Mouse (Mus musculus) lung, postnatal 4 days (tissue): ENCODE data around the gene Per2.
"Not testable (repeated sequence)": the region's sequence is repeated elsewhere in the genome, so short reads cannot be mapped to it uniquely, and the experiment has no call there.

Experiments used
- DNase-seq, 2 experiments: peaks; one replicate each; pipeline ENCODE4 v3.0.0; 2021

Gene Per2

DNA sequence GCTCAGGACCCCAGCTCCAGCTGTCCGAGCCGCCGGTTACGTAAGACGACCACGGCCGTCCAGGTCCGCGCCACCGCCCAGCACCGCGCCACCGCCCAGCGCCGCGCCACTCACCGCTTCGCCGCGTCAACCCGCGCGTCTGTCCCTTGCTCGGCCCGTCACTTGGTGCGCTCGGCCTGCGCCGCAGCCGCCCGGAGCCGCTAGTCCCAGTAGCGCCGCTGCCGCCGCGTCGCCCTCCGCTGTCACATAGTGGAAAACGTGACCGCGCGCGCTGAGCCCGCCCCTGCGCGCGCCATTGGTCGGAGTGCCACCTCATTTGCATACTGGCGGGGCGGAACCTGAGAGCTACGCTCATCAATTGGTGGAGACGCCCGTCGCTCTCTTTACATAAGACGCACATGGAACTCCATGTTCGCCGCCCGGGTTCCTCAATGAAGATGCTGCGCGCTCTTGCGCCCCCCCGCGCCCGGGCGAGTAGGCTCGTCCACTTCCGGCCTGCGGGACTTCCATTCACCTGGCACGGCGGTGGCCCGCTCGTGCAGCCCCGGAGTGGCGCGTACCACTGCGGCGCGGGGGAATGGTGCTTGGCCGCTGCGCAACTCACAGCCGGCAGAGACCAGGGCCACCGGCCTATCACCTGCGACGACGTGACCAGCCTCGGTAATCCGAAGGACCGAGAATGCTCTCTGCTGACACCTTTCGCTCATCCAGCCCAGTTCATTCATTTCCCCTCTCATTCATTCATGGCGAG is at the start of gene Per2:
TSS of gene Per2 (minus strand) at position 266 of the 751 bp plus-strand sequence.
- peak; percentile 99 for DNase-seq

DNA sequence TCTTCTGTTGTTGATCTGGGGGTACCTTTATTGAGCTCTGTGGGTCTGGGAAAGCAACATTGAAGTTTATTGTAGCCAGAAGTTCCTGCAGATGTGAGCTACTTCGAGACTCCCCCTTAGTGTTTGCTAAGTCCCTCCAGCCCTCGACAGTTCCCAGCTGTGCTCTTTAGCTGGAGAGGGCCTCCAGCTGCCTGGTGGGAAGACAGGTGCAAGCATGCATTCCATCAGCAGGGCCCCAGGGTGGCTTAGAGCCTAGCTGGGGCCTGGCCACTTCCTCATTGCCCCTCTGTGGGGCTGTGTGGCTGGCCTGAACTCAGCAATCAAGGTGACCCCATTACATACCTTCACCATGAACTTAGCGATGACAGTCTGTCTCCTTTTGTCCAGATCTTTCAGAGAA is 45.5 kb upstream of the Per2 start:
- DNase-seq, result no peak

DNA sequence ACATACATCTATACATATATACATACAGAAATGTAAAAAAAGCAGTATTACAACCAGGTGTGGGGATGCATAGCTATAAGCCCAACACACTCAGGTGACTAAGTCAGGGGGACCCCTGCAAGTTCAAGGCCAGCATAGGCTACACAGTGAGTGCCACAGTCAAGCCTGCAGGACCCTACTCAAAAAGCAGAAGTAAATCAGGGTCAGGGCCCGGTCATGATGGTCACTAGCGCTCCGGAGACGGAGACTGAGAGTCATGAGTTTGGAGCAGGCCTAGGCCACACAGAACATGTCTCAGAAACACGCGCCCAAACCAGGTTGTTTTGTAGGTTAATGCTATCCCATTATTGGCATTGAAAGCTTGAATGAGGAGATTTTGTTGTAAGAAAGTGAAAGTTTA is 39.5 kb upstream of the Per2 start:
- no peak for DNase-seq

DNA sequence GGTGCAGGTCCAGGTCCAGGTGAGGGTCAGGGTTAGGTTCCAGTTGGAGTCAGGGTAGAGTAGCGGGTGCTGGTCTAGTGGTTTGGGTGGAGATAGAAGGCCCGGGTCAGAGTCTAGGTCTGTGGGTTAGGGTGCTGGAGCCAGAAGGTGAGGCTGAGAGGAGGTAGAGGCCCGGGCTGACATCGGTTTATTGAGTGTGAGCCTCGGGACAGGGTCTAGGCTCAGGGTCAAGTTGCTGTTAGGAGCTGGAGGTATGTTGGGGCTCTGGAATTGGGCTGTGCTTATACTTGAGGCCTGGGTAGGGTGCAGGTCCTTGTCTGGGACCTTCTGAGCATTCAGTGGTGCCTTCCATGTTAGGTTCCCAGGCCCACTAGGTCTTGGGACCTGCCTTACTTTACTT is 36.2 kb upstream of the Per2 start:
- peak in 1 of 2 experiments; percentile 7 for DNase-seq

DNA sequence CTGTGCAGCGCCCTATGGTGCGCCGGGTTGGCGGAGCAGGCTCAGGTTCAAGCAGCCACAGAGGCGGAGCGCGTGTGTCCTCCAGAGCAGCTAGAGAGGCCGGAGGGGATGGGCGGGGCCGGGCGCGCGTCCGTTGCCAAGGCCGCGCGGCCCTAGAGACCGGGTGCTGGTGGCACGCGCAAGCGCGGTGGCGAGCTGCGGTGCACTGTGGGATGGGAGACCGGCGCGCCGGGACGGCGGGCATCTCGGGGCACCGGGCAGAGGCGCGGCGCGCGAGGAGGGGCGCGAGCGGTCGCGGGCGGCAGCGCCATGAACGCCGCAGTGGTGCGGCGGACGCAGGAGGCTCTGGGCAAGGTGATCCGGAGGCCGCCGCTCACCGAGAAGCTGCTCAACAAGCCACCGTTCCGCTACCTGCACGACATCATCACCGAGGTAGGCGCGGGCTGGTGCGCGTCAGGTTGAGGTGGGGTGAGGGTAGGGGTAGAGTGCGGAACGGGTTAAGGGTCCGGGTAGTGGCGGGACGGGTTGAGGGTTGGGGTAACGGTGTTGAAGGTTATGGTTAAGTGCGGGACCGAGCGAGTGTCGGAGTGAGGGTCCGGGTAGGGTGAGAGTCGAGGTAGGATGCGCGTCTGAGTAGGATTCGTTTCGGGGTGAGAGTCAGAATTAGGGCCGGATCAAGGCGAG is 35.5 kb upstream of the Per2 start, which contains the start of gene Traf3ip1:
TSS of gene Traf3ip1 (plus strand) at position 191 of the 684 bp plus-strand sequence.
- peak; percentile 95 to 96 for DNase-seq

DNA sequence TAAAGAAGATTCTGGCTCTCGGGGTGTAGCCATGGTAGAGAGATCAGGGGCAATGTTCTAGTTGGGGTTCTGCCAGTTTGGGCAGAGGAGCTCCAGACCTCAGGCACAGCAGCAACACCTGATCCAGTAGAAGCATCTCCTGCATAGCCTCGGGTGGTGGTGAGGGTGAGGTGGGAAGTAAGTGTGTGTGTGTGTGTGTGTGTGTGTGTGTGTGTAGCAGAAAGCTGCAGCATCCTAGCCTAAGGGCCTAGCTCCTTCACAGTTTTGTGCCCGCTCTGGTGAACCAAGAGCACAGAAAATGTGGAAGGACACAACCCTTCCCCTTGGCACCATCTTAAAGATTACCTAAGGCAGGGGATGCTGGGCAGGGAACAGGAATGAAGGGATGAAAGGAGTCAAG is 34.8 kb upstream of the Per2 start:
- DNase-seq, result no peak

DNA sequence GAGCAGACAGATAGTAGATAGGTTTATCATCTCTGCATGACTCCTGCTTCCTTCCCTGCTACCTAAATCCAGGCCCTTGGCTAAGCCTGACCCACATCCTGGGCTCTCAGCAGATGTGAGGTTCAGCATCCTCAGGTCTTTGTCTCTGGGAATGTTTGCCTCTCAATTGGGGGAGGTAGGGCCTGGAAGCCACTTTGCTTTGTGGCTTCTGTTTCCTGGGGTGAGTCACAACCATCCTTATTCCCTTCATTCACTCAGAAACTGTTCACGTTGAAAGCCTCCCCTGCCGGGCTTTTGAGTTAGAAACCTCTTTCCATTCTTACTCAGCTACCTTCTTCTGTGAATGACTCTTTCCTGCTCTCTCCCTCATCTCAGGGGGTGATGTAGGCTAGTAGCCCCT is 33.6 kb upstream of the Per2 start:
- no peak for DNase-seq

DNA sequence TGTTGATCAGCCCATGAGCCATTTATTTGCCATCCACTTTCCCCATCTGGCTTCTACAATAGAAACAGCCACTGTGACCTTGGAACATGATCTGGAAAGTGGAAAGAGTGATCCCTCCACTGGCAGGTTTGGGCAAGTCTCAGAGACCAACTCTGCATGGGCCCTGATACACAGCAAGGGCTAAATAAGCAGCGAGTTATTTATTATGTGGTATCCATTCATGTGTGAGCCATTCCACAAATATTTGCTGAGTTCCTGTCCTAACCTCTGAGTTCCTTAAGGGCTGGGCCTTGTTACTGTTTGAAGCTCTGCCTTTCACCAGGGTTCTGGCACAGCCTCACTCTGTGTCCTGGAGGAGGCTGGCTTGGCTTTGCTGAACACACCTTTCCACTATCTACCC is 31.2 kb upstream of the Per2 start:
- DNase-seq, result no peak

DNA sequence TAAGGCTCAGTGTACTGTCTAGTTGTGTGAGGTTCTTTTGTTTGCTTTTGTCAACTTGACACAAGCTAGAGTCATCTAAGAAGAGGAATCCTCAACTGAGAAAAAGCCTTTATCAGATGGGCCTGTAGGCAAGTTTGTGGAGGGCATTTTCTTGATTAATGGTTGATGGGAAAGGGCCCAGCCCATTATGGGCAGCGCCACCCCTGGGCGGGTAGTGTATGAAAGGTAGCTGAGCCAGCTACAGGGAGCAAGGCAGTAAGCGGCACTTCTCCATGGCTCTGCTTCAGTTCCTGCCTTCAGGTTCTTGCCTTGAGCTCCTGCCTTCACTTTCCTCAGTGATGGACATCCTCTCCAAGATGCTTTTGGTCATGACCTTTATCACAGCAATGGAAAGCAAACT is 27.0 kb upstream of the Per2 start:
- no peak for DNase-seq

DNA sequence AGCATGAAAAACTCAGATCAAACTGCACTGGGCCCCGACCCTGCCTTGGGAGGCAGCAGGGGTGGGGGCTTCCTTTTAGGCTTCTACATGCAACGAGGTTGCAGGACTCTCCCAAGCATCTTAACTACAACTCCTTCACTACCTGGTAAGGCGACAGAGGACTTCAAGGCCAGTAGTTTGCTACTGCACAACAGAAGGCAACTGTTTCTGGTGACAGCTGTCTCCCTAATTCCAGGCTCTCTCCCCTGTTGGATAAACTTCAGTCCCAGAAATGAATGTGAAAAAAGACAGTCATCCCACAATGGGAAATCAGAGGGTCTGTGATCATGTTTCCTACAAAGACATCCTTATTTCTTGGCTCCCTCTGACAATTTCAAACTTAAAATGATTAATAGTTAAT is 26.3 kb upstream of the Per2 start:
- DNase-seq, result no peak

DNA sequence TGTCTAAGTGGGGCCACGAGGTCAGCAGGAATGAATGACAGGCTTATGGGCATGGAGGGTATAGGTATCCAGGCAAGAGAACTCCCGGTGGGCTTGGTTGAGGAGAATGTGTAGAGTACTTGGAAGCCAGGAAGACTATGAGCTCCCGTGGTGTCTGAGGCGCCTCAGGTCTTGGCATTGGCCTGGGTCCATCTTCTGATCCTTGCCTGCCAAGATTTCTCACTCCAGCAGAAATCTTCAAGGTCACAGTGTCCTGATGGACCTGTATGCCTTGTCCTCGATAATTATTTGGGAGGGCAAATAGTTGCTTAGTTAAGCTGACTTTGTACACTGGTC is 24.9 kb upstream of the Per2 start:
- DNase-seq, result no peak

DNA sequence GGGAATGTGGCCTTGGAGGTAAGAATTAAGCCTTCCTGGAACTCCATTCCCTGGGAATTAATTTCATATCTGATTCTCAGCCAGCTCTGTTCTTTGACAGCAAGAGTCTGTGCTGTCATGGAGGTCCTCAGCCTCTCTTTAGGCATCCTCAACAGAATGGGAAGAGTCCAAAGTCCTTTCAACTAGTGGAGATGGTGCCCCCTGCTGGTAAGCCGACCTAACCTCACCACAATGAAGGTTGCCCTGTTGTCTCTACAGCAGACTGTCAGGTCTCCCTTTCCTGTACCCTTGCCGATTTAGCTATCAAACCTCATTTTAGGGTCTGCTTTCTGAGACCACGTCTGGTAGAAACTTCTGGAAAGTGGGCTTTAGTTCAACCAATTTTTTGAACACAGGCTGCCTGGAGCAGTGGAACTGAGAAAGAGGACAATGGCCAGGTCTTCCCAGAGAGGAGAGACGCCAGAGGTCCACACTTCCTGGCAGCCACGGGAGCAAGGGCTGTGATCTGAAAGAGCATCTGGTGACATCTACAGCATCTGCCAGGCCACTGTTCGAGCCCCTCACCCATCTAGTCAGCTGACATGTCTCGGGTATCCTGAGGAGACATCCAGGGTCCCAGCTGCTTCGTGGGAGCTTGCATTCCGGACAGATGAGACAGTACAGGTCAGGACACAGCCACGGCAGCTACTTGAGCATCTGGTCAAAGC is 24.3 kb upstream of the Per2 start:
- peak; percentile 79 to 89 for DNase-seq

DNA sequence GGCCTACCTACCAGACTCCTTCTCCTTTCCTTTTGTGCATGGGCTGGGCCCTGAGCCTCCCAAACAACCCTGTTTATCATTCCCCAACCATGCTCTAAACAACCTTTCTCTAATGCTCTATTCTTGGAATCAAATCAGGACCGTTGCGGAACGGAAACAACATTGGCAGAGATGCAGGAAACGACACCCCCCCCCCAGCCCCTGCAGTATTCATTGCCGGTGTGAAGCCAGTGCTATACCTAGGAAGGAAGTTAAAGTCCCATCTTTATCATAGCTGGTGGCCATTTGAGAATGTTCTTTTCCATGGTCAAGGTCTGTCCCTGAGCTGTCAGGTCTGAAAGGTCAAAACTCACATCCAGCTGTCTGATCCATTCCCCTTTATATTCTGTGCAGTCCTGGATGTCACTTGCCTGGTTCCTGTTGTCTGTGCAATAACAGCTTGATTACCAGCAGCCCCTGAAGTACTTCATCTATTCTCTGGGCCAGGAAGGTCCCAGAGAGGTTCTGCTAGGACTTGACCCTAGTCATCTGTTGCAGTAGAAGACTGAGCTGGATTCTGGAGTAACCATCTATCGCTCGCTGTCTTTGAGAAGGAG is 23.6 kb upstream of the Per2 start:
- DNase-seq, result no peak

DNA sequence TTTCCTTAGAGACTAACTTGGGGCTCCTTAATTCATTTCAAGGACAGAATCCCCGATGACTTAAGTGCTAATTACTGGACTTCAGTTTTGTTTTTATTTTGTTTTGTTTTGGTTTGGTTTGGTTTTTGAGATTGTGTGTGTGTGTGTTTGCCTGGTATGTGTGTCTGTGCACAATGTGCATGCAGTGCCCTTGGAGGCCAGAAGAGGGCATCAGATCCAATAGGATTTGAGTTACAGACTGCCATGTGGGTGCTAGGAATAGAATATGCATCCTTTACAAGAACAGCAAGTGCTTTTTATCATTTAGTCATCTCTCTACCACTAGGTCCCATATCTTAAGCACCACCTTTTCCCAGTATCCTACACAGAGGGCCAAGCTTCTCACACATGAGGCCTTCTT is 19.8 kb upstream of the Per2 start:
- no peak for DNase-seq

DNA sequence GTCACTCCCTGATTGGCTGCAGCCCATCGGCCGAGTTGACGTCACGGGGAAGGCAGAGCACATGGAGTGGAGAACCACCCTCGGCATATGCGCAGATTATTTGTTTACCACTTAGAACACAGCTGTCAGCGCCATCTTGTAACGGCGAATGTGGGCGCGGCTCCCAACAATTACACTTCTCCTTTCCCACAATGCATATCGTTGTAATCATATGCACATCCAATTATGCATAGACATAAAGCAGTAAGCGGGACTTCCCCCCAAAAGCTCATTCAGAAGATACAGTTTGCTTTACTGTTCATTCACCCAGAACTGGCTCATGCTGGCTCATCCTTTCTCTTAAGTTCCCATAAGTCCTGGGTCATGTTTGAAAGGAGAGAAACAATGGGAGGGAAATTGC is 19.0 kb upstream of the Per2 start:
- DNase-seq, result not testable (repeated sequence)

DNA sequence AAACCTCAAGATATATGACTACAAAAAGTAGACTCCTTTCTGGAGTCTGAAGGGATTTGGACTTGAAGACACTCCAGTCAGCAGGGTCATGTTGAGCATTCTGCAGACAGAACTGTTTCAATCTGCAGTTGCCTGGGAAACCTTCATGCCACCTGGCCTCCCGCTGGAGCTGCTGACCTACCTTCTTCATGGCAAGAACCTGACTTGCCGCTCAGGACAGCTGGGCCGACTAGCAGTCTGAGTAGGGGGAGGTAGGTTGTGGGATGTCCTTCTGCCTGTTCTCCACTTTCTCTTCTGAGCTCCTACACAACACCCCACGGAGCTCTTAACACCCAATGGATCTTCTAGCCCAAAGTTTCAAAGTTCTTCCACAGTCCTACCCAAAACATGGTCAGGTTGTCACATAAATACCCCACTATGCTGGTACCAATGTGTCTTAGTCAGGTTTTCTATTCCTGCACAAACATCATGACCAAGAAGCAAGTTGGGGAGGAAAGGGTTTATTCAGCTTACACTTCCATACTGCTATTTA is 10.8 kb upstream of the Per2 start:
- no peak for DNase-seq

DNA sequence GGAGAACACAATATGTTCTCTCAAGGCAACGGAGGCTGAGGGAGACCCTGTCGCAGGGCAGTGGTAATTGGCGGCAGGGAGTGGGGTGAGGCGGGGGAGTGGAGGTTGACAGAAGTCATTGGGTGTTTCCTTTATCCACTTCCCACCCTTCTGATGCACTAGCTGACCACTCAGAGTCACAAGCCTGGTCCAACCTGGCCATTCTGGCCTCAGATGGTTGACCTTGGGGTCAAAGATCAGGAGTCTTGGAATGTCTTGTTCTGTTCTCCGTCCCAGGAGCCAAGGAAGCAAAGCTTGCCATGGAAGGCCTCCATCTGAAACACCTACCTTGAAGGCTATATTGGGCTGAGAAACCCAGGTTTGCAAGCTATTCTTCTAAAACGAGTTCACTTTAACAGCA is 7.1 kb upstream of the Per2 start:
- no peak for DNase-seq

DNA sequence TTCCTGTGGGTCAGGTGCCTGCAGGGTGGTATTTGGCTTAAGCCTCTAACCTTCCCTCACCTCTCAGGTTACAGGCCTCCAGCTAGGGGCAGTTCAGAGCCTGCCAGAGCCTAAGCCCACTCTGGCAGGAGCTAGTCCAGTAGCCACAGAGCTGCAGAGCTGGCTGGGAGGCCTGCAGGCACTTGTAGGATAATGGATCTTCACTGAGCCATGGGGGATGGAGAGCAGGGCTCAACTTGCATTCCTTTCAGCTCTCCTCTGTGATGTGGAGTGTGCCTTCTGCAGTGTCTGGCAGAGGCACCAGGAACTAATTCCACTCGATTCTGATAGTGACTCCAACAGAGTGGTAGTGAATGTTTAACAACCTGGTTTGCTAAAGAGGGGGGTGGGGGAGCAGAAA is 6.1 kb upstream of the Per2 start:
- peak; percentile 33 to 71 for DNase-seq

DNA sequence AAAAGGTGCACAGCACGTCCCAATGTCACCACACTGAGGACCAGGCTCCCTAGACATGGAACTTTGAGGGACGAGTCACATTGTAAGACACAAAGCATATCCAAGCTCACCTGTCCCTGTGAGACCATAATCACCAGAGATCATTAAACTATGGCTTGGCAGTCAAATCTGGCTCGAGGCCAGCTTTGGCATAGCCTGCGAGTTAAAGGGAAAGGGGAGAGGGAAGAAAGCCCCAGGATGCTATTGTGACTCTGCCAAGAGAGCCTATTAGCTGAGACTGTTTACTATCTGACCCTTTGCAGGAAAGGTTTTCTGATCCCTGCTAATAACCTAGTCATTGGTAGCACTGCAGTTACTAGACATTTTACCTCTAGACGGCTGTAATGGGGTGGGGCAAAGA is 5.3 kb upstream of the Per2 start:
- no peak for DNase-seq

DNA sequence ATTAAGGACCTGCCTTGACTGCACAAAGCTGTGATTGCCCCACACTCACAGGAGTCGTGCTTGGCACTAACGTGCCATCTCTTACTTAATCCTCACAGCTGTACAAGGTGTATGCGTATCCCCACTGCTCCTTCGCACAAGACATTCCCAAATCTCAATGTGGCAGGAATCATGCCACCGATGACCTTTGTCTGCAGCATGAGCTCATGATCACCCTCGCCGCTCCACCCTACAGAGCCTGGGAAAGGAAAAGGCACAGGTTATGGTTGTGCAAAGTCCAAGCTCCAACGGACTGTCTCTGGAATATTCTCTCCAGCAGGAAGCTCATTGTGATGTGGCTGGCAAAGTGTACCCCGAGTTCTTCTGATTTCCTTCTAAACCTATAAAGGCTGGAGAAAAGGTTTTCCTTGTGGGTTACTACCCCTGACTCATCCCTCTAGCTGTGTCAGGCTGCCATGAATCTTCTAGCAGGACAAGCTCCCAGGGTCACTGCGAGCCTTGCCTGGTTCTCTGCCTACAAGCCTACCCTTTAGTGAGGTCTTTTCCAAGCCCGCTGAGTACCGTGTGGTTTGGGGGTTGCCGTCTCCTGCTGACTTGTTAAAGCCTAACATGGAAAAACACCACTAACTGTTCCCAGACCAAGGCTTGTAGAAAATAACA is 4.3 kb upstream of the Per2 start:
- no peak for DNase-seq

DNA sequence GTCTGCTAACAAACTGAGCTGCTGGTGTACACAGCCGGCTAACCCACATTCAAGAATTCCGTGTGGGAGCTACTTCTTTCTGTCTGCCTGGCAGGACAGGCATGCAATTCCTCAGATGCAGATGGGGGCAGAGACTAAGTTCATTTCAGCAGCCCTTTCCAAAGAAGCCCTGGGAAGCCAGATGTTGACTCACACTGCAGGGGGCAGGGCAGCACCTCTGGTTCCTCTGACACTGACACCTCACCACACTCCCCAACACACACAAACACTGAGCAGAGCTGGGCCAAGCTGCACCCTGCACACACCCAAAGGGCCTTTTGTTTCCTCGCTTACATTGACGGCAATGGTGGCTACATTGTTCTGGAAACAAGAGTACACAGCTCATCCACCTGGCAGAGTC is 1.4 kb upstream of the Per2 start:
- no peak for DNase-seq

DNA sequence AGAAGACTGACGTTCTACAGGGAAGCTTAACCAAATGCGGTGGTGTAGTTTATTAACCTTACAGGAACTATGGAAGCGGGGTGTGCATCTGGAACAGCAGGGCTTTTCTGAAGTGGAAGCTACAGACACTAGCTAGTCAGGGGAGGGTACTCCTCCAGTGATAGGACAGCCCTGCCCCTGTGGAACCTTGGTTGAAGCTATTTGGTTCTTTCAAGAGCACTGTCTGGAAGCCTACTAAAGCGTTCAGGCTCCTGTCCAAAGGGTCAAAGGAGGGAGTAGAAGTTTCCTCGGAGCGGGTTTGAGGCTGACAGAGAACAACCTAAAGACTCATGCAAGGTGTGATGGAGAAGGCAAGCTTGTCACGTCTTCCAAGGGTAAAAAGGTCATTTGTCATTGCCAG is 945 bp upstream of the Per2 start:
- no peak for DNase-seq
